Mouse (Mus musculus) heart, adult 2 months (tissue): Measurements from ENCODE around the gene Gm14139. TPM values are rescaled to one million over a fixed set of nuclear protein-coding genes. Genes with fewer than 3 reads are reported as not detected.
"Not testable (repeated sequence)": the region's sequence is repeated elsewhere in the genome, so short reads cannot be mapped to it uniquely, and the experiment has no call there.

Experiments
- DNase-seq, 2 experiments: peaks; one replicate each; pipeline ENCODE4 v3.0.0; 2021
- H3K27ac ChIP-seq: fragments of 200-600 bp; 2 replicates; pipeline ENCODE4 v1.8.1; 2022
- H3K27me3 ChIP-seq: fragments of 200-500 bp; 2 replicates; pipeline ENCODE4 v1.6.1; 2012; ENCODE audit warnings: mild to moderate bottlenecking, low read length, inconsistent platforms, mixed read lengths; ENCODE audit not compliant: control insufficient read depth, insufficient read depth
- H3K36me3 ChIP-seq: fragments of 200-500 bp; 2 replicates; pipeline ENCODE4 v1.6.1; 2012; ENCODE audit warnings: low read length, inconsistent platforms; ENCODE audit not compliant: control insufficient read depth, insufficient read depth
- H3K4me1 ChIP-seq: fragments of 200-500 bp; 2 replicates; pipeline ENCODE4 v1.6.1; 2011; ENCODE audit warnings: low read length; ENCODE audit not compliant: control insufficient read depth, insufficient read depth
- H3K4me3 ChIP-seq: fragments of 200-600 bp; 2 replicates; pipeline ENCODE4 v1.8.1; 2022
- H3K79me2 ChIP-seq: fragments of 200-500 bp; replicated peaks from 2 replicates; pipeline ENCODE4 v1.6.1; 2012; ENCODE audit warnings: mild to moderate bottlenecking, inconsistent platforms, low read length, moderate library complexity, mixed read lengths; ENCODE audit not compliant: control insufficient read depth, insufficient read depth
- H3K9ac ChIP-seq: fragments of 200-500 bp; 2 replicates; pipeline ENCODE4 v1.6.1; 2012; ENCODE audit warnings: low read depth, mild to moderate bottlenecking, control low read depth, inconsistent platforms, low read length, mixed read lengths
- CTCF ChIP-seq: fragments of 200-600 bp; IDR thresholded peaks from 2 replicates; pipeline ENCODE4 v1.8.1; 2022; ENCODE audit warnings: antibody characterized with exemption, mild to moderate bottlenecking, moderate library complexity
- EP300 ChIP-seq: fragments of 200-500 bp; IDR thresholded peaks from 2 replicates; pipeline ENCODE4 v1.6.1; 2011; ENCODE audit warnings: low read depth, low read length, control low read depth; ENCODE audit not compliant: insufficient read depth
- POLR2A ChIP-seq: fragments of 200-500 bp; IDR thresholded peaks from 2 replicates; pipeline ENCODE4 v1.6.1; 2011; ENCODE audit warnings: mild to moderate bottlenecking, low read depth, low read length, control low read depth; ENCODE audit not compliant: insufficient read depth
- WGBS: fragments of 180-500 bp; shearing (Covaris S2); methylation state at CpG from one replicate; pipeline ENCODE4 v1.1.7; 2018; 5-methylcytosine and 5-hydroxymethylcytosine counted together
- intact Hi-C: fragments of 180-260 bp; cut with DNase I; formaldehyde crosslinking; loops from one replicate; pipeline ENCODE4 v1.15.1; 2025
- long read RNA-seq: library from polyadenylated mRNA; stranded (forward); transcript quantifications from one replicate; pipeline ENCODE4 v2.0.0, GENCODE M21; 2021
- polyA plus RNA-seq: library from polyadenylated mRNA; depleted of rRNA; stranded (reverse); fragments of >200 nt; gene quantifications from 2 replicates; pipeline ENCODE4 v1.2.3, GENCODE M21; 2012; rRNA removed
- total RNA-seq, 2 experiments: library from RNA; stranded (reverse); gene quantifications; 2 replicates each; pipeline ENCODE4 v1.2.3; 2021

The Gm14139 gene
- not detected for total RNA-seq
- polyA plus RNA-seq = not detected in 2 replicates
- long read RNA-seq = 0 reads

DNA sequence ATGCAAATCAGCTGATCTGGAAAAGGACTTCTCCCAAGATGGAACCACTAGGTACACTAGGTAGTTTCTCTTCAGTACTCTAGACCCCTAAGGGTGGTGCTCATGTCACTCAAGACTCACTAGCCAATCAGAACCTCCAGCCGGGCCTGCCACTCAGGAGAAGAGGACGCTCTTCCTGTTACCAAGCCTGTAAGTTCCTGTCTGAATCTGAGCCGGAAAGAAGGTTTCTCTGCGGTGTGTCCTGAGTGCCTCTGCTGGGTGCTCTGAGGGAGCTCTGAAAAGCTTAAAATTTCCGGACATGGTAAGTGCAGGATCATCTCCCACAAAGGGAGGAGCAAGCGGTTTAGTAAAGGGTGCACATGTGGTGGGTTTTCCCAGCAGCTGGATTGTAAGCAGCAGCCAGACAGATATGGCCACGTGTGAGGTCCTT, at the start of gene Gm14139:
Gene Gm14139, plus strand, starts transcription at position 186 of the 430 bp plus-strand sequence.
- H3K79me2 ChIP-seq, intact Hi-C loops, H3K4me3 ChIP-seq, H3K27me3 ChIP-seq, H3K4me1 ChIP-seq, DNase-seq, H3K27ac ChIP-seq, H3K36me3 ChIP-seq, H3K9ac ChIP-seq: not testable (repeated sequence)
- 60% methylated on average over 7 of the region's 7 CpGs for WGBS

DNA sequence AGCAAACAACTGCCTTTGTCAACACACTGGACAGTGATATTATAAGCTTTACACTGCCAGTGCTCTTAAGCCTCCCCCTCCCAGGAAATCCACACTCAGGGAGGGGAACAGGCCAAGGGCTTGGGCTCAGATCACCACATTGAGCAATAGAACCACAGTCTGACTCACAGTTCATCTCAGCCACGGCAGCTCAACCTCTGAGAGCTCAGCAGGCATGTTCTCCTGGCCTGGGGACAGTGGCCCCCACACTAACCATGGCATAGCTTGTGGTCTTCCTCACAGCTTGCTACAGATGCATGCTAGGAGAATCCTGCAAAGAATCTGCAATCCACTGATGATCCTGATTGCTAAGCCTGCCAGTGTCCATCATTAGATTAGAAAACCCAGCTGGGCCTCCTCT, 49.6 kb upstream of the Gm14139 start:
- not testable (repeated sequence) for H3K4me1 ChIP-seq, H3K36me3 ChIP-seq, H3K27me3 ChIP-seq, H3K9ac ChIP-seq, H3K4me3 ChIP-seq, H3K79me2 ChIP-seq, DNase-seq, H3K27ac ChIP-seq
- WGBS = 66% methylated on average over 1 of the region's 1 CpGs
- intact Hi-C loops = loop anchor here (10.0 kb wide), 2 partner anchors 183 to 773 kb away; partner anchors contain the start of genes Abhd12 and Gins1

DNA sequence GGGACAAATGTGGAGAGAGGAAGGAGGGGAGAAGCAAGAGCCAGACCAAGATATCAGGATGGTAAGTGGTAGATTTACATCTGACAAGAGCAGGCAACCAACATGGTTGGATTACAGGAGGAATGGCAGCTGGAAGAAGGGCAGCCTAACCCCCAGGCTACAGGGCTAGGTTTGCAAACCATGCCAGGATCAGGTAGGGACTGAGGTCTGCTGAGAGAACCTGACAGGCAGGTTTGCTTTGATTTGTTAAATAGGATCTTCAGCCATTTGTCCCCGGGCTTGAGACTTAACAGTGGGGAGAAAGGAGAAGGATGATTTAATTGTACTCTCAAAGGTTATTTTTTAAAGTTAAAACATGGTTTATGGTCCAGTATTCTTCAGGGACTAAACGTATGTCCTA, 48.8 kb upstream of the Gm14139 start:
- H3K79me2 ChIP-seq = peaks cover 4% of the 10 kb centered on the region
- H3K4me3 ChIP-seq = no peak overlapping the region
- no peaks in the 10 kb centered on the region for H3K36me3 ChIP-seq
- no peak overlapping the region for H3K27ac ChIP-seq
- WGBS = 81% methylated on average over 2 of the region's 2 CpGs
- intact Hi-C loops = loop anchor here (10.0 kb wide), 2 partner anchors 182 to 772 kb away; partner anchors contain the start of genes Abhd12 and Gins1
- H3K4me1 ChIP-seq = no peaks in the 10 kb centered on the region
- TF ChIP-seq CTCF (no peak), POLR2A (no peak), EP300 (no peak)
- H3K9ac ChIP-seq = no peak overlapping the region
- no peaks in the 10 kb centered on the region for H3K27me3 ChIP-seq
- DNase-seq = no peak

DNA sequence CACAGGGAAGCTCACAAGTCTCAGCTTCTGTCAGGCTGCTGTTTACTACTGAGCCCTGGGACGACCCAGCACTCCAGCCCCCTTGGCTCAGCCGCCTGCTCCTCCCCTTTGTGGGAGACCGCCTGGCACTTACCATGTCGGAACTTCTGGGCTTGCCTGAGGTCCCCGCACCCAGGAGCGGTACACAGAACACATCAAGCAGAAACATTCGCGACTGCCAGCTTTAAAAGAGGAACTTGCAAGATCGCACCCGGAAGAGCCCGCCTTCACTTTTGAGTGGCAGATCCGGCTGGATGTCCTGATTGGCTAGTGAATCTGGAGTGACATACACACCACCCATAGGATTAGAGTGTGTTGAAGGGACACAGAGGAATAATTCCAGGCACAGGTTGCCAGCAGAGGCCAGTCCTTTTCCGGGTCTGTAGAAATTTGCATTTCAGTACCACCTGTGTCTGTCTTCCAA, 45.1 kb upstream of the Gm14139 start, which contains the start of gene Zfp120:
Gene Zfp120, minus strand, starts transcription at position 274 of the 463 bp plus-strand sequence.
- Histone ChIP-seq H3K4me1 (no peaks in the 10 kb centered on the region), H3K27me3 (no peaks in the 10 kb centered on the region), H3K4me3 (peak within 1 kb of the TSS; percentile 93), H3K9ac (peak within 1 kb of the TSS; percentile 75), H3K79me2 (no peaks in the 10 kb centered on the region; the same call in 1 of the 2 replicates), H3K36me3 (no peaks in the 10 kb centered on the region), H3K27ac (peak within 1 kb of the TSS; percentile 79)
- under 1% methylated on average over 13 of the region's 13 CpGs for WGBS
- peak; percentile 82 to 91 for DNase-seq
- TF ChIP-seq CTCF = no peak
- peak; percentile 44; the same call in 1 of the 2 replicates for TF ChIP-seq EP300
- TF ChIP-seq POLR2A = peak; percentile 62
- intact Hi-C loops = loop anchor here (10.0 kb wide), 2 partner anchors 178 to 768 kb away; partner anchors contain the start of genes Abhd12 and Gins1

DNA sequence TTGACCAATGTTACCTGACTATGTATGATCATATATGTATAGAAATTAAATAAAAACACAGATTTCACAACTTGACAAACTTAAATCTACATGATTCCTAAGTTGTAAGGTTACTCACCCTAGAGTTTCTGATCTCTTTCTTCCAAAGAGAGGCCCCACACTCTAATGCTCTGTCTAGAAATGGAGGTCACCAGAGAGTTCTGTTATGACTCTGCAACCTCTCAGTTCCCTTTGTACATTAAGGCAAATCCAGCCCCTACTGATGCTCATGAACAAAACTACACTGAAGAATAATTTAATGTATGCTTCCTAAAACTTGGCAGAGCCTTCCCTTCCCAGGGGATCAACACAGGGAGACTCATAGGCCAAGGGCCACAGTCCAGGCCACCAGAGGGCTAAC, 14.9 kb upstream of the Gm14139 start:
- intact Hi-C loops = no loop called here
- Histone ChIP-seq H3K27me3 (no peaks in the 10 kb centered on the region), H3K79me2 (no peaks in the 10 kb centered on the region), H3K4me3 (no peak overlapping the region), H3K36me3 (no peaks in the 10 kb centered on the region), H3K4me1 (no peaks in the 10 kb centered on the region), H3K27ac (no peak overlapping the region), H3K9ac (no peak overlapping the region)
- DNase-seq = no peak
- TF ChIP-seq POLR2A = no peak
- no peak for TF ChIP-seq CTCF
- TF ChIP-seq EP300 = no peak

DNA sequence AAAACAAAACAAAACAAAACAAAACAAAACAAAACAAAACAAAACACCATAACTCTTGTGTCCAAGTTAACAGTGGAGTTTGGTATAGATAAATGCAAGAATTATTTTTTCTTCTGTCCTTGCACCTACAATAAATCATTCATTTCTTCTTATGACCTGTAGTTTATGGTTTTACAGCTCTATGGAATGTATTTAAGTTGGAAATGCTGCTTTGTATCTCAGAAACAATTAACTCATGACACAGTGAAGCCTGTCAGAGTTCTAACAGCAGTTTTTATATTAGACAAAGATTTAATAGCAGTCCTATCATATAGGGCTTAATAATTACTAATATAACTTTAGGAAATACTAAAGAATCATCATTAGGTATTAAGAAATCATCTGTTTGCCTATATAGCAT, 7.7 kb upstream of the Gm14139 start:
- no peak overlapping the region for H3K4me3 ChIP-seq
- no peak overlapping the region for H3K27ac ChIP-seq
- TF ChIP-seq EP300 = no peak
- no peak for TF ChIP-seq POLR2A
- TF ChIP-seq CTCF = no peak
- H3K27me3 ChIP-seq = no peaks in the 10 kb centered on the region
- no peak overlapping the region for H3K9ac ChIP-seq
- intact Hi-C loops = no loop called here
- no peaks in the 10 kb centered on the region for H3K79me2 ChIP-seq
- no peaks in the 10 kb centered on the region for H3K4me1 ChIP-seq
- H3K36me3 ChIP-seq = no peaks in the 10 kb centered on the region
- DNase-seq = no peak

DNA sequence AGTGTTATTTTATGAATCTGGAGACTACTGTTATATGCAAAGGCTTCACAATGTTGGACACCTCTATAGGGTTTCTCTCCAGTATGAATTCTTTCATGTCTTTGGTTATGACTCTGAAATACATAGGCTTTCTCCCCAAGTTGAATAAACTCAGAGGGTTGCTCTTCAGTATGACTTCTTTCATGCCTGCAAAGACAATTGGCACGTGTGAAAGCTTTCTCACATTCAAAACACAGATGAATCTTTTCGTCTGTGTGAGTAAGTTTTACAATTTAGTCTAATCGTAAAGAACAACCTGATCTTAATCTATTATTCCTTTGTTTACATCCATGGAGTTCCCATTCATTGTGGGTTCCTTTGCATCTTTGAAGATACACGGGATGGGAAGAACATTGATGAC, 2.0 kb upstream of the Gm14139 start, which contains the start of gene Gm10770:
Gene Gm10770, minus strand, starts transcription at position 101 of the 400 bp plus-strand sequence.
- intact Hi-C loops, H3K4me3 ChIP-seq: not testable (repeated sequence)

DNA sequence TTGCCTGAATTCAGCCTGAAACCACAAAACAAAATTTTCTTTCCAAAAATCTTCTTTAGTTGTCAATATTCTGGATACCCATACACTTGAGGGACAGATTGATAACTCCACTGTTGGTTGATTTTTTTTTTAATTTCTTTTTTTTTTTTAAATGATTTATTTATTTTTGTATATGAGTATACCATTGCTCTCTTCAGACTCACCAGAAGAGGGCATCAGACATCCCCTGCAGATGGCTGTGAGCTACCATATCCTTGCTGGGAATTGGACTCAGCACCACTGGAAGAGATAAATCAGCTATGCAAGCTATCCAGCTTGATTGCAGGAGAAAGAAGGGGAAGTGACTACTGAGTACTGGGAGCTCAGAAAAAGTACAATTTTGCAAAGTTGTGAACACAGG, 509 bp upstream of the Gm14139 start:
- H3K4me1 ChIP-seq, H3K36me3 ChIP-seq, H3K9ac ChIP-seq, DNase-seq, H3K27ac ChIP-seq, H3K79me2 ChIP-seq, H3K4me3 ChIP-seq, H3K27me3 ChIP-seq, intact Hi-C loops: not testable (repeated sequence)

More for the DNA sequence above, 2.0 kb upstream of the Gm14139 start, which contains the start of gene Gm10770:
- not testable (repeated sequence) for H3K79me2 ChIP-seq, DNase-seq, H3K27me3 ChIP-seq, H3K4me1 ChIP-seq, H3K27ac ChIP-seq, H3K9ac ChIP-seq, H3K36me3 ChIP-seq
- 62% methylated on average over 4 of the region's 4 CpGs for WGBS

DNA sequence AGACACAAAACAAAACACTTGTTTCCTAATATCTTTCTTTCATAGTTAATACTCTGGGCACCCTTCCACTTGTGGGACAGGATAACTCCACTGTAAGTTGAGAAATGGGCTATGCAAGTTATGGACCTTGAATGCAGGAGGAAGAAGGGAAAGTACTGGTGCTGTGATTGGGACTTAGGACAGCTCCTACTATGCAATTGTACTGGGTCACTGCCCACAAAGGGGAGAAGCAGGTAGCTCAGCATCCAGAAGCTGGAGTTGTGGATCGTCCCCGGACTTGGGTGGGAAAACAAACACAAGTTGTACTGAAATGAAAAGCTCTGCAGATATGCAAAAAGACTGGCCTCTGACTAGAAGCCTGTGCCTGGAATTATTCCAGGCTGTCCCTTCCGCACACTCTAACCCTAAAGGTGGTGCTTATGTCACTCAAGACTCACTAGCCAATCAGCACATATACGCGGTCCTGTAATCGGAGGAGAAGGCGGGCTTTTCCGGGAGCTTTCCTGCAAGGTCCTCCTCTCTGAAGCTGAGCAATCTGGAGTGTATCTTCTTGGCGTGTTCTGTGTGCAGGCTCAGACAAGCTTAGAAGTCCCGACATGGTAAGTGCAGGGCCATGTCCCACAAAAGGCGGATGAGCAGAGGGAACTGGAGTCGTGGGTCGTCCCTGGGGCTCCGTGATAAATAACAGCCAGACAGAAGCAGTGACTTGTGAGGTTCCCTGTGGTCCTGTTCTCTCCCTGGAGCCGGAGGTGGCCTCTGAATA, 36.2 kb downstream of the Gm14139 start, which contains the start of gene Zfp937:
Gene Zfp937, plus strand, starts transcription at position 474 of the 763 bp plus-strand sequence.
- H3K36me3 ChIP-seq, H3K4me1 ChIP-seq, intact Hi-C loops, H3K79me2 ChIP-seq, H3K27me3 ChIP-seq, H3K27ac ChIP-seq: not testable (repeated sequence)
- DNase-seq = peak; percentile 72 to 87
- Histone ChIP-seq H3K4me3 (peak within 1 kb of the TSS; percentile 39), H3K9ac (0 out of 2 replicates have a peak within 1 kb of the TSS, but pooled peaks have one; percentile 18)
- under 1% methylated on average over 15 of the region's 15 CpGs for WGBS
